In genomic region chr11:77850401-77851244, GRCm38 (mm10) we compare ENCODE assay signal across 7 mouse cellular contexts. TPM values are rescaled to one million over a fixed set of nuclear protein-coding genes. Genes with fewer than 3 reads are reported as not detected.
DNase-seq lines count a peak whose midpoint lies in the region; ATAC-seq lines count a peak whose summit lies in the region.

No protein-coding gene starts in this region.

- peaks cover 72% of the 10 kb centered on the region for H3K36me3 ChIP-seq in neural tube, embryonic 13.5 days

- peak; percentile 74 for ATAC-seq in neural tube, embryonic 13.5 days (ENCODE audit: low read depth)

- peak overlapping the region; percentile 48; the same call in 1 of the 2 replicates for H3K9ac ChIP-seq in neural tube, embryonic 13.5 days

- peak; percentile 37 for DNase-seq in ZHBTc4 (ENCODE audit: low read depth, low spot score)
- peak; percentile 58 for DNase-seq in cerebellum, adult 11 months
- DNase-seq in frontal cortex, postnatal 10 days (ENCODE audit: low spot score in 2 of 2) = peak; percentile 76 to 79
- DNase-seq in layer of hippocampus, postnatal 10 days (ENCODE audit: low spot score in 2 of 2) = peak; percentile 77 to 85
- DNase-seq in spleen, adult 18-20 months = no peak
- DNase-seq in adrenal gland, postnatal 25 days = no peak

- H3K4me1 ChIP-seq in neural tube, embryonic 13.5 days (replicated peaks) = peaks cover 89% of the 10 kb centered on the region

- peak overlapping the region; percentile 89 for H3K27ac ChIP-seq in neural tube, embryonic 13.5 days (replicated peaks)

- no peak overlapping the region for H3K4me3 ChIP-seq in neural tube, embryonic 13.5 days

- peak overlapping the region; percentile 31 for H3K4me2 ChIP-seq in neural tube, embryonic 13.5 days

- H3K27me3 ChIP-seq in neural tube, embryonic 13.5 days = peaks cover 36% of the 10 kb centered on the region

- 35% methylated on average over 24 of the region's 24 CpGs for WGBS in neural tube, embryonic 13.5 days

- no peaks in the 10 kb centered on the region for H3K9me3 ChIP-seq in neural tube, embryonic 13.5 days

RNA-seq across cellular contexts. Expression of gene Pipox, which starts 43.3 kb away (rescaled TPM):
- 1 to 10 TPM; 1.5 to 1.9 TPM for total RNA-seq in layer of hippocampus, postnatal 10 days (2021)
- polyA plus RNA-seq in neural tube, embryonic 13.5 days (2015; fragmentation: Nextera tagmentation; extraction: Ambion mirVana) = 4.1 and 6.1 TPM in 2 replicates
- total RNA-seq in adrenal gland, postnatal 25 days (2021) = 3.8 and 4.6 TPM in 2 replicates

Comparison
In these comparisons a context has a peak if more than half of its experiments do, and no peak if none do; other contexts are left out.
1. DNase-seq: peak in ZHBTc4 (single experiment), cerebellum, adult 11 months (single experiment), frontal cortex, postnatal 10 days (2 of 2) and layer of hippocampus, postnatal 10 days (2 of 2); none in spleen, adult 18-20 months (0 of 2) and adrenal gland, postnatal 25 days (single experiment).